Mouse (Mus musculus): ENCODE measurements at regions not wholly inside any gene's neighbourhood (a gene's known extent, or its start where the extent isn't known, plus 50 kb on each side); places are given as distances from the start of the nearest gene placed in this dataset.

GRCm38 (mm10) chr17:68149237-68149792, 124.3 kb upstream of the L3mbtl4 start:
- H3K27ac ChIP-seq, result no peak overlapping the region
- DNase-seq (ENCODE audit: low spot score in 2 of 2), result no peak
- TF ChIP-seq CTCF (conservative IDR thresholded peaks at IDR 0.05), result no peak

GRCm38 (mm10) chr17:68152438-68153120, 121.0 kb upstream of the L3mbtl4 start:
- no peak for DNase-seq (ENCODE audit: low spot score in 2 of 2)
- no peak overlapping the region for H3K27ac ChIP-seq
- H3K4me3 ChIP-seq, result no peak overlapping the region
- TF ChIP-seq CTCF (conservative IDR thresholded peaks at IDR 0.05), result no peak

More at GRCm38 (mm10) chr17:68149237-68149792, 124.3 kb upstream of the L3mbtl4 start:
- no peak overlapping the region for H3K4me3 ChIP-seq

GRCm38 (mm10) chr17:68154879-68155278, 118.7 kb upstream of the L3mbtl4 start:
- DNase-seq (ENCODE audit: low spot score in 2 of 2), result no peak
- no peak for TF ChIP-seq CTCF (conservative IDR thresholded peaks at IDR 0.05)
- no peak overlapping the region for H3K4me3 ChIP-seq
- H3K27ac ChIP-seq, result no peak overlapping the region

GRCm38 (mm10) chr17:68158172-68158651, 115.4 kb upstream of the L3mbtl4 start:
- H3K4me3 ChIP-seq, result no peak overlapping the region
- DNase-seq (ENCODE audit: low spot score in 2 of 2), result no peak
- no peak for TF ChIP-seq CTCF (conservative IDR thresholded peaks at IDR 0.05)
- no peak overlapping the region for H3K27ac ChIP-seq

- Histone ChIP-seq H3K4me3 (no peak overlapping the region), H3K27ac (no peak overlapping the region)
- TF ChIP-seq CTCF (conservative IDR thresholded peaks at IDR 0.05), result no peak
- no peak for DNase-seq (ENCODE audit: low spot score in 2 of 2)
These were observed 112.5 kb upstream of the L3mbtl4 start for GRCm38 (mm10) chr17:68161107-68161506.

- no peak for TF ChIP-seq CTCF (conservative IDR thresholded peaks at IDR 0.05)
- Histone ChIP-seq H3K27ac (no peak overlapping the region), H3K4me3 (no peak overlapping the region)
- peak in 1 of 2 experiments; percentile 14 for DNase-seq (ENCODE audit: low spot score in 2 of 2)
These were observed 110.1 kb upstream of the L3mbtl4 start for GRCm38 (mm10) chr17:68163545-68163944.

- Histone ChIP-seq H3K27ac (no peak overlapping the region), H3K4me3 (no peak overlapping the region)
- TF ChIP-seq CTCF (conservative IDR thresholded peaks at IDR 0.05), result no peak
- no peak for DNase-seq (ENCODE audit: low spot score in 2 of 2)
These were observed 108.9 kb upstream of the L3mbtl4 start for GRCm38 (mm10) chr17:68164666-68165065.

- no peak overlapping the region for H3K4me3 ChIP-seq
- TF ChIP-seq CTCF (conservative IDR thresholded peaks at IDR 0.05), result no peak
- H3K27ac ChIP-seq, result no peak overlapping the region
- DNase-seq (ENCODE audit: low spot score in 2 of 2), result no peak
These were observed 108.3 kb upstream of the L3mbtl4 start for GRCm38 (mm10) chr17:68165171-68165825.

GRCm38 (mm10) chr17:68166397-68166796, 107.2 kb upstream of the L3mbtl4 start:
- TF ChIP-seq CTCF (conservative IDR thresholded peaks at IDR 0.05), result peak; percentile 87
- DNase-seq (ENCODE audit: low spot score in 2 of 2), result peak in 1 of 2 experiments; percentile 26
- Histone ChIP-seq H3K4me3 (no peak overlapping the region), H3K27ac (no peak overlapping the region)

GRCm38 (mm10) chr17:68172838-68173237, 100.8 kb upstream of the L3mbtl4 start:
- no peak overlapping the region for H3K4me3 ChIP-seq
- no peak for TF ChIP-seq CTCF (conservative IDR thresholded peaks at IDR 0.05)
- DNase-seq (ENCODE audit: low spot score in 2 of 2), result no peak
- H3K27ac ChIP-seq, result no peak overlapping the region

GRCm38 (mm10) chr17:68176611-68177165, 96.9 kb upstream of the L3mbtl4 start:
- Histone ChIP-seq H3K4me3 (no peak overlapping the region), H3K27ac (no peak overlapping the region)
- TF ChIP-seq CTCF (conservative IDR thresholded peaks at IDR 0.05), result peak; percentile 83
- peak; percentile 21 to 70 for DNase-seq (ENCODE audit: low spot score in 2 of 2)

- Histone ChIP-seq H3K27ac (no peak overlapping the region), H3K4me3 (no peak overlapping the region)
- peak; percentile 80 for TF ChIP-seq CTCF (conservative IDR thresholded peaks at IDR 0.05)
- peak; percentile 16 to 63 for DNase-seq (ENCODE audit: low spot score in 2 of 2)
These were observed 95.8 kb upstream of the L3mbtl4 start for GRCm38 (mm10) chr17:68177835-68178234.

- Histone ChIP-seq H3K4me3 (no peak overlapping the region), H3K27ac (no peak overlapping the region)
- TF ChIP-seq CTCF (conservative IDR thresholded peaks at IDR 0.05), result no peak
- DNase-seq (ENCODE audit: low spot score in 2 of 2), result no peak
These were observed 88.2 kb upstream of the L3mbtl4 start for GRCm38 (mm10) chr17:68185385-68185784.
